Mouse (Mus musculus) neural tube, embryonic 14.5 days (tissue): ENCODE results near the gene Ush1c. TPM values are rescaled to one million over a fixed set of nuclear protein-coding genes. Genes with fewer than 3 reads are reported as not detected.

ENCODE experiments used
- ATAC-seq: fragments of 200-750 bp; cut with Nextera tagmentation; 2 replicates; pipeline ENCODE4 v1.8.0; 2017; ENCODE audit warnings: low read depth, mild to moderate bottlenecking, moderate TSS enrichment, moderate library complexity
- H3K27ac ChIP-seq: fragments of 300-500 bp; sonication (generic); 2 replicates; pipeline ENCODE4 v1.5.1; 2014; ENCODE audit warnings: low read depth, mild to moderate bottlenecking, control low read depth, low read length, moderate library complexity, mixed read lengths
- H3K27me3 ChIP-seq: fragments of 300-500 bp; sonication (generic); 2 replicates; pipeline ENCODE4 v1.6.1; 2014; ENCODE audit warnings: low read length; ENCODE audit not compliant: control insufficient read depth, insufficient read depth
- H3K36me3 ChIP-seq: fragments of 300-500 bp; sonication (generic); 2 replicates; pipeline ENCODE4 v1.6.1; 2014; ENCODE audit warnings: low read length, mixed read lengths; ENCODE audit not compliant: control insufficient read depth, insufficient read depth
- H3K4me1 ChIP-seq: fragments of 300-500 bp; sonication (generic); 2 replicates; pipeline ENCODE4 v1.6.1; 2014; ENCODE audit warnings: low read length; ENCODE audit not compliant: control insufficient read depth, insufficient read depth
- H3K4me2 ChIP-seq: fragments of 300-500 bp; sonication (generic); 2 replicates; pipeline ENCODE4 v1.6.1; 2014; ENCODE audit warnings: mild to moderate bottlenecking, low read depth, low read length, control low read depth
- H3K4me3 ChIP-seq: fragments of 300-500 bp; sonication (generic); 2 replicates; pipeline ENCODE4 v1.5.1; 2014; ENCODE audit warnings: low read depth, low read length, control low read depth, mixed read lengths
- H3K9ac ChIP-seq: fragments of 300-500 bp; sonication (generic); replicated peaks from 2 replicates; pipeline ENCODE4 v1.6.1; 2014; ENCODE audit warnings: low read depth, mild to moderate bottlenecking, control low read depth, low read length, mixed read lengths
- H3K9me3 ChIP-seq: fragments of 300-500 bp; sonication (generic); 2 replicates; pipeline ENCODE4 v1.6.1; 2016; ENCODE audit warnings: low read length; ENCODE audit not compliant: control insufficient read depth
- WGBS: fragments of 180-500 bp; shearing (Covaris S2); extraction: QIAGEN DNeasy Blood & Tissue Kit; methylation state at CpG from one replicate; pipeline ENCODE4 v1.1.7; 2014; 5-methylcytosine and 5-hydroxymethylcytosine counted together
- polyA plus RNA-seq: library from polyadenylated mRNA; unstranded; fragments of >200 nt; fragmentation: Nextera tagmentation; extraction: Ambion mirVana; gene quantifications from 2 replicates; pipeline ENCODE4 v1.2.1, GENCODE M21; 2014

Gene Ush1c
- 1.3 and 1.6 TPM in 2 replicates for polyA plus RNA-seq

DNA sequence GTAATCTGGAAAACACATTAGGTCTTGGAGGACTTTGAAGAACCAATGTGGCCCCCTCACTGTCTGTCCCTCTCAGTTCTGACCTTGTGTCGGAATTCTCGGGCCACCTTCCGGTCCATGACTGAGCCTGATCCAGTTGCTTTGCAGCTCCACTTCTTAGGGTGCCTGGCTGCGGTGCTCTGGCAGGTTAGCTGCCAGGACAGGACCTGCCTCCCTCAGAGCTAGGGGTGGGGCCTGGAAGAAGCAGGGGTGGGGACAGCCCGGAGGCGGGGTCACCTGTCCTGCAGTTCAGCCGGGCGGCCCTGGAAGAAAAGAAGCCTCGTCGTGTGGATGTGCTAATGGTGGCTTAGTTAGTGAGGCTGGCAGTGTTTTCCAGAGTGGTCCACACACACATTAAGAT, at the start of gene Ush1c:
Gene Ush1c, minus strand, starts transcription at position 158 of the 400 bp plus-strand sequence.
- ATAC-seq = no peak
- Histone ChIP-seq H3K4me3 (no peak within 1 kb of the TSS), H3K4me2 (no peak within 1 kb of the TSS), H3K4me1 (no peaks in the 10 kb centered on the region), H3K27me3 (no peaks in the 10 kb centered on the region), H3K27ac (no peak within 1 kb of the TSS), H3K9me3 (no peaks in the 10 kb centered on the region), H3K36me3 (no peaks in the 10 kb centered on the region), H3K9ac (no peak within 1 kb of the TSS)
- 27% methylated on average over 10 of the region's 10 CpGs for WGBS

DNA sequence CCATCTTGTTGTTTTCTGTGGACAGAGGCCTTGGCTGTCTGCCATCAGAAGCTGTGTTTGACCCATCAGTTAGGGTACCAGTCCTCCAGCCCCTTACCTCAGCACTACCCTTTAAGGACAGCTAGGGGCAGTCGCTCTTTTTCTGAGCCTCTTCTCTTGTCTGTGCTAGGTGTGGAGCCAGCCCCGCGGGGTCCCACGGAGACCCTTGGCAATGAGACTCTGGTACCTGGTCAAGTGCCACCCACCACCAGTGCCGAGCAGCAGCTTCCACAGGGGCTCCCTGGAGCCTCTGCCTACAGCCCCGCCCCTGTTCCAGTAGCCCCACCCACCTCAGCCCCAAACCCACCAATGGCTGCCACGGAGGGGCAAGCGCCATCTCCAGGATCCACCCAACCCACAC, 48.7 kb upstream of the Ush1c start:
- no peaks in the 10 kb centered on the region for H3K4me1 ChIP-seq
- WGBS = 32% methylated on average over 8 of the region's 8 CpGs

DNA sequence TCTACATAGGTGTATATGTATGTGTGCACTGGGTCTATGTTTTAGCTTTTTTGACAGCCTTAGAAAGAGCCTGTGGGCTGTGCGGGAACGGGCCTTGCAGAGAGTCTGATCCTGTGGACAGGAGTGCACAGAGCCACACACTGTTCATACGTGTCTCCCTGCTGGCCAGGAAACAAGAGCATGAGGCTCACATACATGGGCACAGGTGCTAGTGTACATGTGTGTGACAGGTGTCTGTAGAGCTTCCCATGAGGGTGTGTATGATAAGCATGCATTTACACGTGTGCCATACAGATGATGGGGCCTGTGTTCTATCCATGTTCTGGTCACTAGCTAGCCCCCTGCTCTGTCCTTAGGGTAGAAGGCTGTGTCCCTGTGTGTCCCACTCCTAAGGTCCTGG, 48.1 kb upstream of the Ush1c start:
- no peak for ATAC-seq
- H3K4me3 ChIP-seq = no peak overlapping the region
- no peaks in the 10 kb centered on the region for H3K36me3 ChIP-seq
- H3K27ac ChIP-seq = no peak overlapping the region
- no peak overlapping the region for H3K4me2 ChIP-seq
- no peaks in the 10 kb centered on the region for H3K4me1 ChIP-seq
- H3K9me3 ChIP-seq = no peaks in the 10 kb centered on the region
- H3K9ac ChIP-seq = no peak overlapping the region
- WGBS = 93% methylated on average over 4 of the region's 4 CpGs
- H3K27me3 ChIP-seq = no peaks in the 10 kb centered on the region; the same call in 1 of the 2 replicates

More for the DNA sequence above, 48.7 kb upstream of the Ush1c start:
- Histone ChIP-seq H3K27me3 (no peaks in the 10 kb centered on the region; the same call in 1 of the 2 replicates), H3K9ac (no peak overlapping the region), H3K4me3 (no peak overlapping the region), H3K4me2 (no peak overlapping the region), H3K36me3 (no peaks in the 10 kb centered on the region), H3K27ac (no peak overlapping the region), H3K9me3 (no peaks in the 10 kb centered on the region)
- no peak for ATAC-seq

DNA sequence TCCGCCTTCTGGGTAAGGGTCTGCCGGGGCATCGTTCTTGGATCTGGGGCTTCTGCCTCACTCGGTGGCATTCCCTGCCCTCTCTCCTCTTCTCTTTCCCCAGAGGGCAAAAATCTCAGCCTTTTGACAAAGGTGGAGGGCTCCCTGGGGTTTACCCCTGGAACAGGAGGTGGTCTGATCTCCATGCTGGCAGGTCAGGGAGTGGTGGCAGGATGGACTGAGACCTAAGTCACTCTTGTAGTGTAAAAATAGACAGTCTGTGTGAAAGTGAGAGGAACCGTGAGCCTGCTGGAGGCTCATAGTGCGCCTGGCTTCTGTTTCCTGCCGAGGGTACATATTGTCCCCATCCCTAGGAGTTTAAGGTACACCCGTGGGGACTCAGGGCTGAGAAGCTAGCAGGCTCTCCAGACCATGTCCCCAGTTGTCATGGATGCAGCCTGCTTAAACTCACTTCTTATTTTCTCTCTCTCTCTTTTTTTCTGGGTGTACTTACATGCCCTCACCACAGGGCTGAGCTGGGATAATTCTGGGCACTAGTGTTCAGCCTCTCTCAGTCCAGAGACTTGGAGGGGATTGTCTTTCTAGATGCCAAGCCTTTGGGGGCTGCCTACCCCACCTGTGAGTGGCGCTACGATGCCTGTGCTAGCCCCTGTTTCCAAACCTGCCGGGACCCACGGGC, 47.0 kb upstream of the Ush1c start:
- no peak for ATAC-seq
- Histone ChIP-seq H3K4me1 (no peaks in the 10 kb centered on the region), H3K4me3 (no peak overlapping the region), H3K4me2 (no peak overlapping the region), H3K9me3 (no peaks in the 10 kb centered on the region), H3K27ac (no peak overlapping the region), H3K27me3 (no peaks in the 10 kb centered on the region; the same call in 1 of the 2 replicates), H3K36me3 (no peaks in the 10 kb centered on the region), H3K9ac (no peak overlapping the region)
- 87% methylated on average over 12 of the region's 12 CpGs for WGBS

DNA sequence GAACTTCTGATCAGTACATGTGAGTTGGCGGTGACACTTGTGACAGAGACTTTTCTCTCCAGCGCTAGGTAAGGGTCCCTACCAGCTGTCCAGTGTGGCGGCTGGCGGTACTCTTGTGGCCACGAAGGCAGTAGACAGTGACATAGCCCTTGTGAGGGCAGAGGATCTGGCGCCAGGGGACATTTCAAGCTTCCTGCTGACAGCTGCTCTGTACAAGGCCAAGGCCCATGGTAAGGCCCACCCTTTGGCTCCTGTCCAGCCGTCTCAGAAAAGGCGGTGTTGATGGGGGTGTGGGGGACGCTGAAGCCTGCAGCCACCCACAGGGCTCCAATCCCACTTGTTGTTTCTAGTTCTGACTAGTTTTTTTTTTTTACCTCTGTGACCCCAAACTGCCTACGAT, 45.4 kb upstream of the Ush1c start:
- 74% methylated on average over 10 of the region's 10 CpGs for WGBS
- ATAC-seq = no peak
- no peaks in the 10 kb centered on the region; the same call in 1 of the 2 replicates for H3K27me3 ChIP-seq

DNA sequence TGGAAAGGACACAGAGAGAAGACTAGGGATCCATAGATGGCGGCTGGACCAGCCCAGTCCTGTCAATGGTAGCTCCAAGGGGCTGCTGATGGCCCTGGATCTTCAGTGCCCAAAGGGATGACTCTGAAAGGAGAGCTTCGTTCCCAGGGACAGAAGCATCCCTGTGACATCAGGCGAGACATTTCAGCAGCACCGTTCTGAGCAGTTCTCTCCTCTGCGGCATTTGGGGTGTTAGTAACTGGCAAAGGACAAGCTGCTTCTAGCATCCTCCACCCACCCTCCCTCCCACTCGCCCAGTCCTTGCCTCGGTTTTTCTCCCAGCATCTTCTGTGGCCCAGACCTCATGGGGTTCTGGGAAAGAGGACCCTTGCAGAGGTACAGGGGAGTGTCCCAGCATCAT, 44.0 kb upstream of the Ush1c start:
- Histone ChIP-seq H3K4me3 (no peak overlapping the region), H3K27ac (no peak overlapping the region), H3K36me3 (no peaks in the 10 kb centered on the region), H3K9me3 (no peaks in the 10 kb centered on the region), H3K4me2 (no peak overlapping the region), H3K4me1 (no peaks in the 10 kb centered on the region), H3K27me3 (no peaks in the 10 kb centered on the region; the same call in 1 of the 2 replicates), H3K9ac (no peak overlapping the region)
- WGBS = 72% methylated on average over 7 of the region's 7 CpGs
- ATAC-seq = no peak

More for the DNA sequence above, 45.4 kb upstream of the Ush1c start:
- Histone ChIP-seq H3K4me3 (no peak overlapping the region), H3K9ac (no peak overlapping the region), H3K36me3 (no peaks in the 10 kb centered on the region), H3K27ac (no peak overlapping the region), H3K9me3 (no peaks in the 10 kb centered on the region), H3K4me1 (no peaks in the 10 kb centered on the region), H3K4me2 (no peak overlapping the region)

DNA sequence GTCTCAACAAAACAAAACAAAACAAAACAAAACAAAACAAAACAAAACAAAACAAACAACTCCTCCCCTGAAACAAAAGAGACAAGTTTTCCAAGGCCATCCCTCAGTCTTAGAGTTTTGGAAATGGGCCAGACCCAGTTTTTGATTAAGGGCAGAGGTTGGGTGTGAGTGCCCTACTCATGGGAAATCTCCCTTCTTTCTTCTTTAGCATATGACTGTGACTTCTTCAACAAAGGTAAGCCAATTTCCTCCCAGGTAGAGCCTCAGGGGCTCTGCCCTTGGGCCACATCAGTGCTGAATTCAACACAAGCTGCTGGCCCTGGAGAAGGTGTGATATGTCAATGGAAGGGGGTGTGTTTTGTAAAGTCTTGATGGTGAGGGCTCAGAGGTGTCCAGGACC, 42.6 kb upstream of the Ush1c start:
- no peak for ATAC-seq
- no peak overlapping the region for H3K27ac ChIP-seq
- H3K4me3 ChIP-seq = no peak overlapping the region
- no peak overlapping the region for H3K4me2 ChIP-seq
- H3K36me3 ChIP-seq = no peaks in the 10 kb centered on the region
- H3K27me3 ChIP-seq = no peaks in the 10 kb centered on the region; the same call in 1 of the 2 replicates
- H3K4me1 ChIP-seq = no peaks in the 10 kb centered on the region
- H3K9me3 ChIP-seq = no peaks in the 10 kb centered on the region
- H3K9ac ChIP-seq = no peak overlapping the region

DNA sequence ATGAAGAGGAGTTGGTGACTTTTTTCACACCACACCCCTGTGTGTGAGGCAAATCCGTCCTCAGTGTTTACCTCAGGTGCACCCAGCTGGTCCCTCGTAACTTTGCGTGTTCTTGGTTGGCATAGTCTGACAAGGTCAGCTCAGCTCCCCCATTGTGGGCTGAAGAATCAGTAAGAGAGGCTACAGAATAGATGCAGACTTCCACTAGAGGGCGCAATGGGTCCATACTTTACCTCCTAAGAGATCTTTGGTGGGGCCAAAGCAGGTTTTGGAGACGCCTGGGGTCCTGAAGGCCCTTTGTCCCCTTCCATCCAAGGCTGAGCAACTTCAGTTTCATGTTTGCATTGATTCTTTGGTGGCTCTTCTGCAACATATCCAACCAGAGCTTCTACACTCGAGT, 41.6 kb upstream of the Ush1c start:
- Histone ChIP-seq H3K9ac (no peak overlapping the region), H3K36me3 (no peaks in the 10 kb centered on the region), H3K4me1 (no peaks in the 10 kb centered on the region), H3K27ac (no peak overlapping the region), H3K4me3 (no peak overlapping the region), H3K27me3 (no peaks in the 10 kb centered on the region; the same call in 1 of the 2 replicates), H3K4me2 (no peak overlapping the region), H3K9me3 (no peaks in the 10 kb centered on the region)
- ATAC-seq = no peak
- 12% methylated on average over 6 of the region's 6 CpGs for WGBS

DNA sequence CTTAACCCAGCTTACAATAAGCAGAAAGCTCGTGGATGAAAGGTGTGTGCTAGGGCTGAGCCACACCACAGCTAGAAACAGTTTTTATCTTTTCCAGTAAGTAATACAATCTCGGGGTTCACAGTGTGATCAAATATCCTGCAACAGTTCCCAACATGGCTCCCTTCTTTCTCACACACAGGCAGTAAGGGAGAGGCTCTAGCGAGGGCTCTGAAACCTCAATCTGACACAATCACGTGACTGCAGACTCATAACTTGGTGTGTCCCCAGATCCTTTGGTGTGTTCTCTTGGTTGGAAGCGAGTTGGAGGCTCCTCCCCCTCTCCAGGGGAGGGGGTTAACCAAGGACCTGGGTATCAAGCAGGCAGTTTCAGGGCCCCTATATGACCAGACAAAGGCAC, 37.9 kb upstream of the Ush1c start:
- no peak for ATAC-seq
- no peak overlapping the region for H3K4me2 ChIP-seq
- WGBS = 76% methylated on average over 5 of the region's 5 CpGs

More for the DNA sequence above, 37.9 kb upstream of the Ush1c start:
- no peaks in the 10 kb centered on the region for H3K4me1 ChIP-seq
- no peak overlapping the region for H3K27ac ChIP-seq
- no peaks in the 10 kb centered on the region for H3K27me3 ChIP-seq
- no peaks in the 10 kb centered on the region for H3K36me3 ChIP-seq
- H3K9ac ChIP-seq = no peak overlapping the region
- H3K4me3 ChIP-seq = no peak overlapping the region
- no peaks in the 10 kb centered on the region for H3K9me3 ChIP-seq
